Mouse (Mus musculus): ENCODE results near the gene Zgpat. TPM values are rescaled to one million over a fixed set of nuclear protein-coding genes. Genes with fewer than 3 reads are reported as not detected.

Gene Zgpat
- polyA plus RNA-seq (2015; fragmentation: Nextera tagmentation; extraction: Ambion mirVana) = 71.1 and 81.9 TPM in 2 replicates

GRCm38 (mm10) chr2:181364860-181365596 is at the start of gene Zgpat, which contains the start of gene Arfrp1:
Gene Zgpat, plus strand, starts transcription at chr2:181364928.
Gene Arfrp1, minus strand, starts transcription at chr2:181365404.
- Histone ChIP-seq H3K27me3 (replicated peaks) (no peaks in the 10 kb centered on the region), H3K4me2 (peak within 1 kb of the TSS; percentile 97), H3K27ac (replicated peaks) (peak within 1 kb of the TSS; percentile 92), H3K36me3 (peaks cover 37% of the 10 kb centered on the region), H3K9me3 (replicated peaks) (no peaks in the 10 kb centered on the region), H3K4me1 (peaks cover 50% of the 10 kb centered on the region), H3K4me3 (replicated peaks) (peak within 1 kb of the TSS; percentile 88), H3K9ac (replicated peaks) (peak within 1 kb of the TSS; percentile 92)
- WGBS = under 1% methylated on average over 67 of the region's 71 CpGs
- ATAC-seq (ENCODE audit: low FRiP score) = peak; percentile 93

GRCm38 (mm10) chr2:181319248-181320102 is 45.3 kb upstream of the Zgpat start, which contains the start of gene Rtel1:
Gene Rtel1, plus strand, starts transcription at chr2:181319739.
- H3K9me3 ChIP-seq (replicated peaks) = no peaks in the 10 kb centered on the region
- peak within 1 kb of the TSS; percentile 70 for H3K4me2 ChIP-seq
- peak within 1 kb of the TSS; percentile 56 for H3K4me3 ChIP-seq (replicated peaks)
- ATAC-seq (ENCODE audit: low FRiP score) = peak; percentile 91
- H3K27ac ChIP-seq (replicated peaks) = peak within 1 kb of the TSS; percentile 74
- WGBS = 6% methylated on average over 40 of the region's 40 CpGs
- peaks cover 24% of the 10 kb centered on the region for H3K4me1 ChIP-seq
- H3K9ac ChIP-seq (replicated peaks) = peak within 1 kb of the TSS; percentile 53
- H3K36me3 ChIP-seq = peaks cover 20% of the 10 kb centered on the region
- peaks cover 10% of the 10 kb centered on the region; the same call in 1 of the 2 replicates for H3K27me3 ChIP-seq (replicated peaks)

GRCm38 (mm10) chr2:181320103-181320499 is 44.6 kb upstream of the Zgpat start:
- Histone ChIP-seq H3K36me3 (peaks cover 27% of the 10 kb centered on the region), H3K27ac (replicated peaks) (peak overlapping the region; percentile 74; the same call in 1 of the 2 replicates), H3K9me3 (replicated peaks) (no peaks in the 10 kb centered on the region), H3K27me3 (replicated peaks) (peaks cover 10% of the 10 kb centered on the region; the same call in 1 of the 2 replicates), H3K4me1 (peaks cover 19% of the 10 kb centered on the region), H3K4me3 (replicated peaks) (peak overlapping the region; percentile 56), H3K9ac (replicated peaks) (peak overlapping the region; percentile 53), H3K4me2 (peak overlapping the region; percentile 70)
- 16% methylated on average over 7 of the region's 7 CpGs for WGBS
- no peak for ATAC-seq (ENCODE audit: low FRiP score)

- 68% methylated on average over 5 of the region's 5 CpGs for WGBS
- no peaks in the 10 kb centered on the region for H3K9me3 ChIP-seq (replicated peaks)
- peaks cover 46% of the 10 kb centered on the region for H3K36me3 ChIP-seq
Measured at GRCm38 (mm10) chr2:181322136-181322535, 42.6 kb upstream of the Zgpat start.

GRCm38 (mm10) chr2:181326098-181326497 is 38.6 kb upstream of the Zgpat start:
- H3K9me3 ChIP-seq (replicated peaks) = no peaks in the 10 kb centered on the region
- no peaks in the 10 kb centered on the region for H3K27me3 ChIP-seq (replicated peaks)
- no peak overlapping the region for H3K9ac ChIP-seq (replicated peaks)
- peaks cover 82% of the 10 kb centered on the region for H3K36me3 ChIP-seq
- no peaks in the 10 kb centered on the region for H3K4me1 ChIP-seq
- ATAC-seq (ENCODE audit: low FRiP score) = no peak
- WGBS = 98% methylated on average over 2 of the region's 2 CpGs
- no peak overlapping the region for H3K27ac ChIP-seq (replicated peaks)
- H3K4me2 ChIP-seq = no peak overlapping the region
- H3K4me3 ChIP-seq (replicated peaks) = no peak overlapping the region

More at GRCm38 (mm10) chr2:181322136-181322535, 42.6 kb upstream of the Zgpat start:
- Histone ChIP-seq H3K4me1 (peaks cover 19% of the 10 kb centered on the region), H3K27ac (replicated peaks) (no peak overlapping the region), H3K9ac (replicated peaks) (no peak overlapping the region), H3K4me3 (replicated peaks) (no peak overlapping the region), H3K4me2 (no peak overlapping the region), H3K27me3 (replicated peaks) (0 out of 2 replicates have a peak, but pooled peaks cover 2% of the 10 kb centered on the region)
- no peak for ATAC-seq (ENCODE audit: low FRiP score)

- Histone ChIP-seq H3K27ac (replicated peaks) (no peak overlapping the region), H3K27me3 (replicated peaks) (no peaks in the 10 kb centered on the region), H3K9me3 (replicated peaks) (no peaks in the 10 kb centered on the region), H3K4me3 (replicated peaks) (no peak overlapping the region), H3K4me2 (no peak overlapping the region), H3K4me1 (no peaks in the 10 kb centered on the region), H3K36me3 (peaks cover 77% of the 10 kb centered on the region), H3K9ac (replicated peaks) (no peak overlapping the region)
- ATAC-seq (ENCODE audit: low FRiP score) = no peak
Measured at GRCm38 (mm10) chr2:181332542-181332941, 32.2 kb upstream of the Zgpat start.

GRCm38 (mm10) chr2:181334023-181334422 is 30.7 kb upstream of the Zgpat start:
- Histone ChIP-seq H3K27me3 (replicated peaks) (no peaks in the 10 kb centered on the region), H3K4me1 (no peaks in the 10 kb centered on the region), H3K36me3 (peaks cover 75% of the 10 kb centered on the region), H3K9me3 (replicated peaks) (no peaks in the 10 kb centered on the region), H3K4me3 (replicated peaks) (no peak overlapping the region), H3K27ac (replicated peaks) (no peak overlapping the region), H3K9ac (replicated peaks) (no peak overlapping the region), H3K4me2 (no peak overlapping the region)
- peak; percentile 59; the same call in 1 of the 2 replicates for ATAC-seq (ENCODE audit: low FRiP score)
- 62% methylated on average over 3 of the region's 3 CpGs for WGBS

- Histone ChIP-seq H3K9ac (replicated peaks) (no peak overlapping the region), H3K4me1 (no peaks in the 10 kb centered on the region), H3K36me3 (peaks cover 72% of the 10 kb centered on the region), H3K27me3 (replicated peaks) (no peaks in the 10 kb centered on the region), H3K9me3 (replicated peaks) (no peaks in the 10 kb centered on the region), H3K27ac (replicated peaks) (no peak overlapping the region), H3K4me2 (no peak overlapping the region), H3K4me3 (replicated peaks) (no peak overlapping the region)
- ATAC-seq (ENCODE audit: low FRiP score) = no peak
- WGBS = 84% methylated on average over 4 of the region's 4 CpGs
Measured at GRCm38 (mm10) chr2:181340426-181340825, 24.3 kb upstream of the Zgpat start.

GRCm38 (mm10) chr2:181342766-181343165 is 22.0 kb upstream of the Zgpat start:
- Histone ChIP-seq H3K36me3 (peaks cover 69% of the 10 kb centered on the region), H3K9me3 (replicated peaks) (no peaks in the 10 kb centered on the region), H3K4me1 (no peaks in the 10 kb centered on the region), H3K9ac (replicated peaks) (no peak overlapping the region), H3K4me3 (replicated peaks) (no peak overlapping the region), H3K27me3 (replicated peaks) (no peaks in the 10 kb centered on the region), H3K27ac (replicated peaks) (no peak overlapping the region), H3K4me2 (no peak overlapping the region)
- ATAC-seq (ENCODE audit: low FRiP score) = no peak
- WGBS = 92% methylated on average over 6 of the region's 6 CpGs

- 88% methylated on average over 3 of the region's 3 CpGs for WGBS
- H3K36me3 ChIP-seq = peaks cover 85% of the 10 kb centered on the region
Measured at GRCm38 (mm10) chr2:181356780-181357179, 7.9 kb upstream of the Zgpat start.

GRCm38 (mm10) chr2:181363946-181364345 is 782 bp upstream of the Zgpat start:
- WGBS = 87% methylated on average over 3 of the region's 3 CpGs
- Histone ChIP-seq H3K36me3 (peaks cover 39% of the 10 kb centered on the region), H3K4me2 (peak overlapping the region; percentile 97), H3K27ac (replicated peaks) (no peak overlapping the region), H3K9ac (replicated peaks) (peak overlapping the region; percentile 92), H3K4me3 (replicated peaks) (peak overlapping the region; percentile 88), H3K9me3 (replicated peaks) (no peaks in the 10 kb centered on the region), H3K27me3 (replicated peaks) (no peaks in the 10 kb centered on the region), H3K4me1 (peaks cover 45% of the 10 kb centered on the region)
- ATAC-seq (ENCODE audit: low FRiP score) = no peak

More at GRCm38 (mm10) chr2:181356780-181357179, 7.9 kb upstream of the Zgpat start:
- H3K4me2 ChIP-seq = no peak overlapping the region
- no peak for ATAC-seq (ENCODE audit: low FRiP score)
- H3K9ac ChIP-seq (replicated peaks) = no peak overlapping the region
- no peaks in the 10 kb centered on the region for H3K27me3 ChIP-seq (replicated peaks)
- H3K9me3 ChIP-seq (replicated peaks) = no peaks in the 10 kb centered on the region
- no peaks in the 10 kb centered on the region for H3K4me1 ChIP-seq
- H3K4me3 ChIP-seq (replicated peaks) = no peak overlapping the region
- H3K27ac ChIP-seq (replicated peaks) = no peak overlapping the region

Measured in neural tube, embryonic 15.5 days (tissue).